In the genomic region with DNA sequence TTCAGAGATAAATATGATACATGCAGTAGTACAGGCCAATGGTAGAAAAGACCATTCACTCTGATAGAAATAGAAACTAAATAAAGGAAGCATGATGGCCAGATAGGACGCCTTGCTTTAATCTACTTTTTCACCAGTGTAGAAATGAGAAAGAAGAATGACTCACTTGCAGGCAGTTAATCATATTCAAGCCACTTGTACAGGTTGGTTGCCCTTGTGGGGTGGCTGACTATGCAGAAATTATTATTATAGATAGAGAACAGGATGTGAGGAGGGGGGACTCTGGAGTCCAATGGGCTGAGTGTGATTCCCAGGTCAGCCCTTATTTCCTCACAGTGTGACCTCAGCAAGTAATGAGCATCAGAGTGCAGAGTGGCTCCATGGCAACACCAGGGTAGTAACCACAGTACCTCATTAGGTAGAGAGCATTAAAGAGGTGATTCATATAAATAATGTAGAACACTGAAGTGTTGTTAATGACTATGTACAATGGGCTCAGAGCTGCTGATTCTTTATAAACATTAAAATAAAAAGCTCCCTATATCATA, we compare ENCODE assay signal across 16 mouse cellular contexts.
DNase-seq lines count a peak whose midpoint lies in the region; ATAC-seq and TF ChIP-seq lines count a peak whose summit lies in the region.
"Had no signal": no experiment of that assay in that cellular context is flagged by ENCODE, and none has a peak within 500 bp of the region (broad histone marks: within the 10 kb centered on the region; RNA-seq: fewer than 3 reads in every experiment).

No protein-coding gene starts in this region.

- H3K9ac ChIP-seq in hindbrain, embryonic 13.5 days, result no peak overlapping the region
- H3K9ac ChIP-seq in hindbrain, postnatal 0 days (replicated peaks; ENCODE audit: low read length), result no peak overlapping the region
- H3K9ac ChIP-seq: kidney, embryonic 15.5 days; liver, embryonic 14.5 days had no signal

- H3K36me3 ChIP-seq in hindbrain, embryonic 13.5 days, result no peaks in the 10 kb centered on the region
- no peaks in the 10 kb centered on the region for H3K36me3 ChIP-seq in hindbrain, postnatal 0 days (ENCODE audit: insufficient read depth, low read length)
- H3K36me3 ChIP-seq: kidney, embryonic 15.5 days had no signal

- H3K27ac ChIP-seq in hindbrain, embryonic 13.5 days, result no peak overlapping the region
- no peak overlapping the region for H3K27ac ChIP-seq in hindbrain, postnatal 0 days
- H3K27ac ChIP-seq: kidney, embryonic 15.5 days; liver, embryonic 14.5 days had no signal

- H3K4me2 ChIP-seq in hindbrain, embryonic 13.5 days, result no peak overlapping the region
- H3K4me2 ChIP-seq in hindbrain, postnatal 0 days (ENCODE audit: low read depth, low read length), result no peak overlapping the region
- H3K4me2 ChIP-seq: kidney, embryonic 15.5 days had no signal

- H3K4me1 ChIP-seq in hindbrain, embryonic 13.5 days (replicated peaks), result no peaks in the 10 kb centered on the region
- no peaks in the 10 kb centered on the region for H3K4me1 ChIP-seq in hindbrain, postnatal 0 days (ENCODE audit: insufficient read depth, low read length)
- H3K4me1 ChIP-seq: kidney, embryonic 15.5 days had no signal

- no peaks in the 10 kb centered on the region for H3K27me3 ChIP-seq in hindbrain, embryonic 13.5 days
- no peaks in the 10 kb centered on the region for H3K27me3 ChIP-seq in hindbrain, postnatal 0 days (ENCODE audit: insufficient read depth, low read length)
- H3K27me3 ChIP-seq: kidney, embryonic 15.5 days had no signal

- no peak for TF ChIP-seq CTCF in hindbrain, postnatal 0 days (IDR thresholded peaks at IDR 0.05; ENCODE audit: low read depth)

- no peak for DNase-seq in hindbrain, postnatal 0 days (ENCODE audit: low spot score)
- DNase-seq in A20 (ENCODE audit: low read depth, low spot score) (peak; percentile 3), adipocyte (ENCODE audit: low spot score) (no peak)
- no peak for DNase-seq in heart, postnatal 4 days
- DNase-seq: adrenal gland, adult 8-10 months; cerebellum, adult 8-10 months; gastrocnemius, postnatal 25 days; left cerebral cortex, postnatal 4 days; lung, postnatal 10 days; retina, postnatal 1 day; thymus, postnatal 25 days had no signal

- no peaks in the 10 kb centered on the region for H3K9me3 ChIP-seq in hindbrain, embryonic 13.5 days
- no peaks in the 10 kb centered on the region for H3K9me3 ChIP-seq in hindbrain, postnatal 0 days (ENCODE audit: low read length)
- H3K9me3 ChIP-seq: kidney, embryonic 15.5 days had no signal

- WGBS in hindbrain, embryonic 13.5 days, result 72% methylated on average over 1 of the region's 1 CpGs
- WGBS in hindbrain, postnatal 0 days, result 78% methylated on average over 1 of the region's 1 CpGs

- H3K4me3 ChIP-seq in hindbrain, embryonic 13.5 days, result no peak overlapping the region
- H3K4me3 ChIP-seq in hindbrain, postnatal 0 days (ENCODE audit: low read length), result no peak overlapping the region
- H3K4me3 ChIP-seq: kidney, embryonic 15.5 days had no signal

- ATAC-seq in hindbrain, embryonic 13.5 days (ENCODE audit: low FRiP score), result peak; percentile 49; the same call in 1 of the 2 replicates
- ATAC-seq in hindbrain, postnatal 0 days, result no peak
- peak; percentile 76 for ATAC-seq in common myeloid progenitor, adult 5-6 weeks (replicated peaks; ENCODE audit: low read depth, poor library complexity, severe bottlenecking)
- ATAC-seq in megakaryocyte progenitor cell, adult 5-6 weeks (replicated peaks; ENCODE audit: poor library complexity), result peak; percentile 61
